Mouse (Mus musculus) hindbrain, embryonic 15.5 days (tissue): ENCODE data around the gene Ces2f. TPM values are rescaled to one million over a fixed set of nuclear protein-coding genes. Genes with fewer than 3 reads are reported as not detected.
"Not testable (repeated sequence)": the region's sequence is repeated elsewhere in the genome, so short reads cannot be mapped to it uniquely, and the experiment has no call there.

Experiments used
- ATAC-seq: fragments of 200-750 bp; cut with Nextera tagmentation; 2 replicates; pipeline ENCODE4 v1.8.0; 2017; ENCODE audit warnings: low read depth, moderate number of reproducible peaks, moderate TSS enrichment; ENCODE audit not compliant: low FRiP score
- H3K27ac ChIP-seq: fragments of 300-500 bp; sonication (generic); replicated peaks from 2 replicates; pipeline ENCODE4 v1.5.1; 2015; ENCODE audit warnings: mild to moderate bottlenecking, inconsistent platforms
- H3K27me3 ChIP-seq: fragments of 300-500 bp; sonication (generic); 2 replicates; pipeline ENCODE4 v1.6.1; 2015; ENCODE audit warnings: control low read depth, inconsistent platforms
- H3K36me3 ChIP-seq: fragments of 300-500 bp; sonication (generic); 2 replicates; pipeline ENCODE4 v1.6.1; 2015; ENCODE audit warnings: control low read depth, inconsistent platforms
- H3K4me1 ChIP-seq: fragments of 300-500 bp; sonication (generic); replicated peaks from 2 replicates; pipeline ENCODE4 v1.6.1; 2015; ENCODE audit warnings: control low read depth, inconsistent platforms
- H3K4me2 ChIP-seq: fragments of 300-500 bp; sonication (generic); 2 replicates; pipeline ENCODE4 v1.6.1; 2015; ENCODE audit warnings: moderate library complexity, mild to moderate bottlenecking, inconsistent platforms
- H3K4me3 ChIP-seq: fragments of 300-500 bp; sonication (generic); 2 replicates; pipeline ENCODE4 v1.5.1; 2015; ENCODE audit warnings: mild to moderate bottlenecking, inconsistent platforms
- H3K9ac ChIP-seq: fragments of 300-500 bp; sonication (generic); 2 replicates; pipeline ENCODE4 v1.6.1; 2015; ENCODE audit warnings: inconsistent platforms
- H3K9me3 ChIP-seq: fragments of 300-500 bp; sonication (generic); 2 replicates; pipeline ENCODE4 v1.6.1; 2016; ENCODE audit warnings: control low read depth, inconsistent platforms
- WGBS: fragments of 180-500 bp; shearing (Covaris S2); methylation state at CpG from one replicate; pipeline ENCODE4 v1.1.7; 2015; 5-methylcytosine and 5-hydroxymethylcytosine counted together
- polyA plus RNA-seq: library from polyadenylated mRNA; unstranded; fragments of >200 nt; fragmentation: Nextera tagmentation; extraction: Ambion mirVana; gene quantifications from 2 replicates; pipeline ENCODE4 v1.2.1, GENCODE M21; 2015

Gene Ces2f
- polyA plus RNA-seq: not detected in 2 replicates

- no peak for ATAC-seq
- Histone ChIP-seq H3K27me3 (no peaks in the 10 kb centered on the region), H3K4me1 (no peaks in the 10 kb centered on the region), H3K9ac (no peak within 1 kb of the TSS), H3K36me3 (no peaks in the 10 kb centered on the region), H3K4me2 (no peak within 1 kb of the TSS), H3K4me3 (no peak within 1 kb of the TSS), H3K9me3 (no peaks in the 10 kb centered on the region), H3K27ac (no peak within 1 kb of the TSS)
- WGBS: 85% methylated on average over 4 of the region's 4 CpGs
These were observed at the start of gene Ces2f for GRCm38 (mm10) chr8:104947056-104947455. Gene Ces2f (plus strand): TSS chr8:104947356.

GRCm38 (mm10) chr8:104901746-104902145 is 45.4 kb upstream of the Ces2f start:
- no peak overlapping the region for H3K9ac ChIP-seq
- no peak overlapping the region for H3K27ac ChIP-seq
- WGBS: 82% methylated on average over 2 of the region's 2 CpGs
- H3K9me3 ChIP-seq: no peaks in the 10 kb centered on the region
- H3K4me2 ChIP-seq: no peak overlapping the region
- H3K4me3 ChIP-seq: no peak overlapping the region
- ATAC-seq: no peak
- no peaks in the 10 kb centered on the region for H3K4me1 ChIP-seq
- no peaks in the 10 kb centered on the region for H3K36me3 ChIP-seq
- H3K27me3 ChIP-seq: no peaks in the 10 kb centered on the region

DNA sequence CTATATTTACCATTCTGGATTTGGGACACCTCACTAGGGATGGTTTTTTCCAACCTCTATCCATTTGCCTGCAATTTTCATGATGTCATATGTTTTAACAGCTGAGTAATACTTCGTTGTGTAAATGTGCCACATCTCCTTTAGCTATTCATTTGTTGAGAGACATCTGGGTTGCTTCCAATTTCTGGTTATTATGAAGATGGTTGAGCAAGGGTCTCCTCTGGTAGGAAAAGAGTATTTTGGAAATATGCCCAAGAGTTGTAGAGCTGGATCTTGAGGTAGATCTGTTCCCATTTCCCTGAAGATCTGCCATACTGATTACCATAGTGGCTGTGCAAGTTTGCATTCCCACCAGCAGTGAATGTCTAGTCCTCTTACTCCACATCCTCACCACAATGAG is 40.0 kb upstream of the Ces2f start:
- Histone ChIP-seq H3K4me1 (no peaks in the 10 kb centered on the region), H3K36me3 (no peaks in the 10 kb centered on the region), H3K4me2 (no peak overlapping the region), H3K27ac (no peak overlapping the region), H3K9ac (no peak overlapping the region), H3K4me3 (no peak overlapping the region), H3K27me3 (no peaks in the 10 kb centered on the region), H3K9me3 (no peaks in the 10 kb centered on the region)
- WGBS: 53% methylated on average over 1 of the region's 1 CpGs
- no peak for ATAC-seq

DNA sequence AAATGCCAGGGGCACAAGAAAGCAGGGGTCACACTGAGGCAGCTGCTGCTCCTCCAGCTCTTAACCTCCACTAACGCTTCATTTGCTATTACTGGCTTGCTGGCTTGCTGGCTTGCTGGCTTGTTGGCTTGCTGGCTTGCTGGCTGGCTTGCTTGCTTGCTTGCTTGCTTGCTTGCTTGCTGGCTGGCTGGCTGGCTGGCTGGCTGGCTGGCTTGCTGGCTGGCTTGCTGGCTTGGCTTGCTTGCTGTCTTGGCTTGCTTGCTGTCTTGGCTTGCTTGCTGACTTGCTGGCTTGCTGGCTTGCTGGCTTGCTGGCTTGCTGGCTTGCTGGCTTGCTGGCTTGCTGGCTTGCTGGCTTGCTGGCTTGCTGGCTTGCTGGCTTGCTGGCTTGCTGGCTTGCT is 38.1 kb upstream of the Ces2f start:
- H3K9ac ChIP-seq, ATAC-seq, H3K9me3 ChIP-seq, H3K4me1 ChIP-seq, H3K4me2 ChIP-seq, H3K4me3 ChIP-seq, H3K27ac ChIP-seq, H3K27me3 ChIP-seq, H3K36me3 ChIP-seq: not testable (repeated sequence)
- 58% methylated on average over 1 of the region's 1 CpGs for WGBS

- not testable (repeated sequence) for H3K27me3 ChIP-seq, H3K4me1 ChIP-seq, H3K9ac ChIP-seq, H3K27ac ChIP-seq, ATAC-seq, H3K4me2 ChIP-seq, H3K36me3 ChIP-seq, H3K4me3 ChIP-seq, H3K9me3 ChIP-seq
- 90% methylated on average over 10 of the region's 10 CpGs for WGBS
These were observed 37.5 kb upstream of the Ces2f start for GRCm38 (mm10) chr8:104909651-104910050.

- H3K9ac ChIP-seq: no peak within 1 kb of the TSS
- no peaks in the 10 kb centered on the region for H3K27me3 ChIP-seq
- H3K4me2 ChIP-seq: no peak within 1 kb of the TSS
- no peak for ATAC-seq
- H3K4me1 ChIP-seq: no peaks in the 10 kb centered on the region
- no peak within 1 kb of the TSS for H3K4me3 ChIP-seq
- no peak within 1 kb of the TSS for H3K27ac ChIP-seq
- WGBS: 78% methylated on average over 5 of the region's 5 CpGs
- H3K36me3 ChIP-seq: no peaks in the 10 kb centered on the region
- no peaks in the 10 kb centered on the region for H3K9me3 ChIP-seq
These were observed 21.1 kb upstream of the Ces2f start, which contains the start of gene Ces2e for GRCm38 (mm10) chr8:104925972-104926596. Gene Ces2e (plus strand): TSS chr8:104926260.

GRCm38 (mm10) chr8:104927301-104927700 is 19.9 kb upstream of the Ces2f start:
- Histone ChIP-seq H3K27me3 (no peaks in the 10 kb centered on the region), H3K4me1 (no peaks in the 10 kb centered on the region), H3K36me3 (no peaks in the 10 kb centered on the region), H3K9me3 (no peaks in the 10 kb centered on the region), H3K4me3 (no peak overlapping the region), H3K9ac (no peak overlapping the region), H3K27ac (no peak overlapping the region), H3K4me2 (no peak overlapping the region)
- ATAC-seq: no peak
- 82% methylated on average over 3 of the region's 3 CpGs for WGBS

GRCm38 (mm10) chr8:104944665-104945064 is 2.5 kb upstream of the Ces2f start:
- Histone ChIP-seq H3K9ac (no peak overlapping the region), H3K36me3 (no peaks in the 10 kb centered on the region), H3K9me3 (no peaks in the 10 kb centered on the region), H3K4me1 (no peaks in the 10 kb centered on the region), H3K27me3 (no peaks in the 10 kb centered on the region), H3K4me3 (no peak overlapping the region), H3K4me2 (no peak overlapping the region), H3K27ac (no peak overlapping the region)
- no peak for ATAC-seq
- 84% methylated on average over 2 of the region's 2 CpGs for WGBS

DNA sequence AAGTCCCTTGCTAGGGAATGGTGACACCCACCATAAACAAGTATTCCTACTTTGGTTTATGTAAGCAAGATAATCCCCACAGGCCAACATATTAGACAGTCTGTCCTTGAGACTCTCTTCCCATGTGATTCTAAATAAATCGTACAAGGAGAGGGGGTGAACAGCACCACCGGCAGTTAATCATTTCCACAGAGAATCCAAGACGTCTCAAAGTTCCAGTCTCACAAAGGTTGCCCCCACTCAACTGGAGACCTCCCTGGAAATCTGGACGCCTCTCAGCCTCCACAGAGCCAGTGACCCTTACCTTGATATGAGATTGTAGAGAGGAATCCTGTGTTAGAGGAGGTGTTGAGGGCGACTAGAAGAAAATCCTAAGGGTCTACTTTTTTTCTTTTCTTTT is 1.9 kb downstream of the Ces2f start:
- Histone ChIP-seq H3K27ac (no peak overlapping the region), H3K4me3 (no peak overlapping the region), H3K27me3 (no peaks in the 10 kb centered on the region), H3K4me1 (no peaks in the 10 kb centered on the region), H3K9ac (no peak overlapping the region), H3K4me2 (no peak overlapping the region), H3K9me3 (no peaks in the 10 kb centered on the region), H3K36me3 (no peaks in the 10 kb centered on the region)
- WGBS: 83% methylated on average over 5 of the region's 5 CpGs
- ATAC-seq: no peak

GRCm38 (mm10) chr8:104961537-104961961 is 14.4 kb downstream of the Ces2f start, which contains the start of gene Ces2g:
Gene Ces2g (plus strand): TSS chr8:104961718.
- H3K4me2 ChIP-seq: no peak within 1 kb of the TSS
- WGBS: 70% methylated on average over 5 of the region's 5 CpGs
- H3K36me3 ChIP-seq: no peaks in the 10 kb centered on the region
- no peak within 1 kb of the TSS for H3K4me3 ChIP-seq
- no peaks in the 10 kb centered on the region for H3K27me3 ChIP-seq
- no peaks in the 10 kb centered on the region for H3K9me3 ChIP-seq
- no peak within 1 kb of the TSS for H3K27ac ChIP-seq
- H3K9ac ChIP-seq: no peak within 1 kb of the TSS
- no peak for ATAC-seq
- no peaks in the 10 kb centered on the region for H3K4me1 ChIP-seq

DNA sequence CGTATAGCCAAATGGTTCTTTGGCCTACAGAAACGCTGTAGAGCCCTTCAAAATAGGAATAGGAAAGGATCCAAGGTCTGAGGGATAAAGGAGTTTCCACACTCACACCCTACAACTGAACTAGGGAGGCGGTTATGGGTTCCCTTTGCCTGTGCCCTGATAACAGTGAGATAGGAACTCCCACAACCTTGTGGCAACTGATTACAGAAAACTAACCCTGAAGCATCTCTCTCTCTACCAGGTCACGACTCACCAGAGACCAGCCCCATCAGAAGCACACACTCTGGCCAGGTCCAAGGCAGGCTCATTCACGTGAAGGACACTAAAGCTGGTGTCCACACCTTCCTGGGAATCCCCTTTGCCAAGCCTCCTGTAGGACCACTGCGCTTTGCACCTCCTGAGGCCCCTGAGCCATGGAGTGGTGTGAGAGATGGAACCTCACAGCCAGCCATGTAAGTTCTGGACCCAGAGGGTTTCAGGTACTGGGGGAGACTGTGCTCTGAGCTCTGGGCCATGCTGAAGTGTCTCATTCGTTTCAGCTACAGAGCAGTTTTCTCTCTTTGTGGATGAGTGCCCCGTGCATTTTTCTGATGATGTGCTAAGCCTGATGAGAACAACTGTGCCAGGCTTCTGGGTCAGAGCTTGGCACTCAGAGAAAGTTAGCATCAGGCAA is 15.2 kb downstream of the Ces2f start:
- no peaks in the 10 kb centered on the region for H3K9me3 ChIP-seq
- WGBS: 83% methylated on average over 8 of the region's 8 CpGs
- H3K36me3 ChIP-seq: no peaks in the 10 kb centered on the region
- H3K4me1 ChIP-seq: no peaks in the 10 kb centered on the region
- H3K4me3 ChIP-seq: no peak overlapping the region
- no peaks in the 10 kb centered on the region for H3K27me3 ChIP-seq
- no peak overlapping the region for H3K27ac ChIP-seq
- no peak for ATAC-seq
- H3K4me2 ChIP-seq: no peak overlapping the region
- no peak overlapping the region for H3K9ac ChIP-seq

GRCm38 (mm10) chr8:104963375-104963894 is 16.3 kb downstream of the Ces2f start:
- H3K9me3 ChIP-seq: no peaks in the 10 kb centered on the region
- 84% methylated on average over 4 of the region's 4 CpGs for WGBS

More at GRCm38 (mm10) chr8:104963375-104963894, 16.3 kb downstream of the Ces2f start:
- Histone ChIP-seq H3K9ac (no peak overlapping the region), H3K4me1 (no peaks in the 10 kb centered on the region), H3K27me3 (no peaks in the 10 kb centered on the region), H3K27ac (no peak overlapping the region), H3K4me3 (no peak overlapping the region), H3K36me3 (no peaks in the 10 kb centered on the region), H3K4me2 (no peak overlapping the region)
- no peak for ATAC-seq
